Mouse (Mus musculus) ES-Bruce4 (cell line): ENCODE measurements around the gene Ncs1.

Experiments
- CTCF ChIP-seq: IDR thresholded peaks from one replicate; pipeline ENCODE4 v1.8.1; 2011; ENCODE audit warnings: low read depth, low read length
- POLR2A ChIP-seq: IDR thresholded peaks from one replicate; pipeline ENCODE4 v1.8.1; 2011; ENCODE audit warnings: low read length; ENCODE audit not compliant: insufficient read depth

DNA sequence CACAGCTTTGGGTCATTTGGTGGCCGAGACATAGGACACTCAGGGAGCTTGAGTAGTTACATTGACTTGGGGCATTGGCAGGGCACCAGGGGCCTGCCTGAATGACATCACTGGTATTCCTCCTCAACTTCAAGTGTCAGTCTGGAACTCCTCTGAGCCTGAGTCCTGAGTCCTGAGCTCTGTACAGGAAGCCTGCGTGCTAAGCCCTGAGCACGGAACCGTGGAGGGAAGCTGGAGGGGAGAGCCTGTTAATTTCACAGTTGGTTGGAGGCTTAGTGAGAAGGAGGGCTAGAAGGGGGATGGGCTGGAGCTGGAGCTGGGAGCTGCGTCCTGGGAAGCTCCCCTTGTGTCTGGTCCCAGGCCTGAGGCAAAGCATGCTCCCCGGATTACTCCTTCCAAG lies 21.8 kb downstream of the Ncs1 start:
- TF ChIP-seq CTCF (no peak), POLR2A (no peak)
